ENCODE assay signal across 27 mouse cellular contexts in the genomic region with DNA sequence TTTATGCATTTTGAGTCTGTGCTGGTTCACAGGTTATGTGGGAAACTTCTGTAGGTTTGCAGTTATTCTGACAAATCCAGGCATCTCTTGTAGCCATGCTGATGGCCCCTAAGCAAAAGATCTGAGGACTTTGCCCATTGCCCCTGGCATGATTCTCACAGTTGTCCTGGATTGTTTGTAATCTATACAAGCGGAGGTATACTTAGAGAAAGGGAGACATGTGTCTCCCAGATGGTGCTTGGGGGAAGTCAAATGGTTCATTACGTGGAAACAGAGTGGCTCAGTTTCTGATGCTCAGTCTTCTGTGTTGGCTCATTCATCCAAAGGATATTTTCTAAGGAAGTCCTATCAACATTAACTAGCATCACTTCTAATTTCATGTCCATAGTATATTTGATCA.
A peak's percentile ranks its signal among the peaks of the same experiment; 100 is the strongest.
DNase-seq lines count a peak whose midpoint lies in the region; ATAC-seq lines count a peak whose summit lies in the region.
"Had no signal": no experiment of that assay in that cellular context is flagged by ENCODE, and none has a peak within 500 bp of the region (broad histone marks: within the 10 kb centered on the region; RNA-seq: fewer than 3 reads in every experiment).

No protein-coding gene starts in this region.

- no peak overlapping the region for H3K27ac ChIP-seq in embryonic facial prominence, embryonic 11.5 days (replicated peaks; ENCODE audit: low read depth, low read length)
- H3K27ac ChIP-seq: embryonic facial prominence, embryonic 12.5 days; embryonic facial prominence, embryonic 15.5 days; forebrain, embryonic 15.5 days; gastrocnemius, adult 2 months; heart, embryonic 15.5 days; hindbrain, embryonic 10.5 days; hindbrain, embryonic 13.5 days had no signal

- no peaks in the 10 kb centered on the region for H3K27me3 ChIP-seq in embryonic facial prominence, embryonic 11.5 days (ENCODE audit: control insufficient read depth, insufficient read depth, low read length)
- H3K27me3 ChIP-seq: embryonic facial prominence, embryonic 12.5 days; embryonic facial prominence, embryonic 15.5 days; forebrain, embryonic 15.5 days; heart, embryonic 12.5 days; heart, embryonic 15.5 days; hindbrain, embryonic 13.5 days had no signal

- H3K4me1 ChIP-seq in embryonic facial prominence, embryonic 11.5 days (ENCODE audit: control insufficient read depth, insufficient read depth, low read length): no peaks in the 10 kb centered on the region
- H3K4me1 ChIP-seq: embryonic facial prominence, embryonic 12.5 days; embryonic facial prominence, embryonic 15.5 days; forebrain, embryonic 15.5 days; heart, embryonic 12.5 days; heart, embryonic 15.5 days; hindbrain, embryonic 10.5 days; hindbrain, embryonic 13.5 days had no signal

- no peak for ATAC-seq in embryonic facial prominence, embryonic 11.5 days (replicated peaks; ENCODE audit: insufficient number of reproducible peaks, low FRiP score, low TSS enrichment, low read depth)
- ATAC-seq: activated CD4-positive, CD25-positive, alpha-beta regulatory T cell, adult 4 months; forebrain, embryonic 15.5 days; intestine, postnatal 0 days had no signal

- no peaks in the 10 kb centered on the region for H3K9me3 ChIP-seq in embryonic facial prominence, embryonic 11.5 days (replicated peaks; ENCODE audit: control insufficient read depth, low read length)
- H3K9me3 ChIP-seq: embryonic facial prominence, embryonic 12.5 days; embryonic facial prominence, embryonic 15.5 days; forebrain, embryonic 15.5 days; heart, embryonic 12.5 days; heart, embryonic 15.5 days; hindbrain, embryonic 10.5 days; hindbrain, embryonic 13.5 days had no signal

- H3K36me3 ChIP-seq in embryonic facial prominence, embryonic 11.5 days (replicated peaks; ENCODE audit: control insufficient read depth, insufficient read depth, low read depth, low read length): no peaks in the 10 kb centered on the region
- H3K36me3 ChIP-seq: embryonic facial prominence, embryonic 12.5 days; embryonic facial prominence, embryonic 15.5 days; forebrain, embryonic 15.5 days; heart, embryonic 12.5 days; heart, embryonic 15.5 days; hindbrain, embryonic 10.5 days; hindbrain, embryonic 13.5 days had no signal

- H3K4me3 ChIP-seq in embryonic facial prominence, embryonic 11.5 days (ENCODE audit: low read depth, low read length): no peak overlapping the region
- H3K4me3 ChIP-seq: embryonic facial prominence, embryonic 12.5 days; embryonic facial prominence, embryonic 15.5 days; forebrain, embryonic 15.5 days; gastrocnemius, adult 2 months; heart, embryonic 12.5 days; heart, embryonic 15.5 days; hindbrain, embryonic 10.5 days; hindbrain, embryonic 13.5 days had no signal

- WGBS in embryonic facial prominence, embryonic 11.5 days: 42% methylated on average over 2 of the region's 2 CpGs

- H3K4me2 ChIP-seq in embryonic facial prominence, embryonic 11.5 days (ENCODE audit: low read depth, low read length): no peak overlapping the region
- H3K4me2 ChIP-seq: embryonic facial prominence, embryonic 12.5 days; embryonic facial prominence, embryonic 15.5 days; forebrain, embryonic 15.5 days; heart, embryonic 12.5 days; heart, embryonic 15.5 days; hindbrain, embryonic 13.5 days had no signal

- H3K9ac ChIP-seq in embryonic facial prominence, embryonic 11.5 days (replicated peaks; ENCODE audit: low read length): no peak overlapping the region
- H3K9ac ChIP-seq: embryonic facial prominence, embryonic 12.5 days; embryonic facial prominence, embryonic 15.5 days; forebrain, embryonic 15.5 days; heart, embryonic 12.5 days; heart, embryonic 15.5 days; hindbrain, embryonic 13.5 days had no signal

- peak; percentile 14 for DNase-seq in embryo, embryonic 10 days (ENCODE audit: low spot score)
- no peak for DNase-seq in embryo, embryonic 9.5 days (ENCODE audit: extremely low spot score)
- DNase-seq in embryo, embryonic 10.5 days (ENCODE audit: low spot score): peak; percentile 18
- peak; percentile 66 for DNase-seq in embryonic facial prominence, embryonic 11.5 days (ENCODE audit: low spot score)
- DNase-seq in spleen, postnatal 10 days (ENCODE audit: low spot score in 2 of 2): no peak
- no peak for DNase-seq in c-Kit-positive CD71-positive TER-119-positive erythroid progenitor cells, embryonic 14.5 days (ENCODE audit: low spot score)
- DNase-seq: adrenal gland, adult 8-10 months; adrenal gland, postnatal 36 days; cerebellum, adult 11 months; cerebellum, adult 2 months; cerebellum, adult 9-11 months; cerebellum, postnatal 25 days; gastrocnemius, adult 2 months; gastrocnemius, postnatal 14 days; heart, adult 11 months; heart, postnatal 10 days; heart, postnatal 36 days; kidney, adult 2 months had no signal

Comparison
In these comparisons a context has a peak if more than half of its experiments do, and no peak if none do; other contexts are left out.
1. DNase-seq: peak in embryo, embryonic 10 days (single experiment), embryo, embryonic 10.5 days (single experiment) and embryonic facial prominence, embryonic 11.5 days (single experiment); none in embryo, embryonic 9.5 days (single experiment), spleen, postnatal 10 days (0 of 2) and c-Kit-positive CD71-positive TER-119-positive erythroid progenitor cells, embryonic 14.5 days (single experiment).